Mouse (Mus musculus): Measurements from ENCODE around the gene Dusp1.

GRCm38 (mm10) chr17:26531395-26532027 lies 30.4 kb downstream of the Dusp1 start:
- TF ChIP-seq CTCF (IDR thresholded peaks at IDR 0.05; ENCODE audit: low read depth, low read length) (no peak), EP300 (IDR thresholded peaks at IDR 0.05; ENCODE audit: insufficient read depth, low read depth, low read length) (no peak), POLR2A (IDR thresholded peaks at IDR 0.05; ENCODE audit: insufficient read depth, low read length) (no peak)

Measured in ES-Bruce4 (cell line).